Mouse (Mus musculus): ENCODE data around the gene Fbxl2.

The Fbxl2 gene

GRCm38 (mm10) chr9:113969399-113969798 lies 76.6 kb downstream of the Fbxl2 start:
- no peak for DNase-seq

- no peak for DNase-seq
Observed at GRCm38 (mm10) chr9:113968967-113969366, 77.0 kb downstream of the Fbxl2 start.

DNA sequence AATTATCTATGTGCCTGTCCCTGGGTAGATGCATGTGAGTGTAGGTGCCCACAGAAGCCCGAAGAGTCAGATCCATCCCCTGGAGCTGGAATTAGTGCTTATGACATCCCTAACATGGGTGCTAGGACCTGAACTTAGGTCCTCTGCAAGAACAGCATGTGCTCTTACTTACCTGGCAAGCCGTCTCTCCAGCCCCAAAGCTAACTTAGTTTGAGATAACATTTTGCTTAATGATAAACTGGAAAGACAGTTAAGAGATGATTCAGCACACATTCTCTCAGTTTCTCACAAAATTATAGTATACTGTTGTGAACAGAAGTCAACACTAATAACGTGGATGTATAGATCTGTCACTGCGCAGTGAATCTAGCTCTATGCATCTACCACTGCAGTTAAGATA lies 79.2 kb downstream of the Fbxl2 start:
- DNase-seq, result no peak

- DNase-seq, result no peak
Observed at GRCm38 (mm10) chr9:113964415-113964814, 81.6 kb downstream of the Fbxl2 start.

GRCm38 (mm10) chr9:113963718-113964117 lies 82.3 kb downstream of the Fbxl2 start:
- DNase-seq, result no peak

- no peak for DNase-seq
Observed at GRCm38 (mm10) chr9:113957777-113958176, 88.2 kb downstream of the Fbxl2 start.

GRCm38 (mm10) chr9:113947216-113947615 lies 98.8 kb downstream of the Fbxl2 start:
- no peak for DNase-seq

DNA sequence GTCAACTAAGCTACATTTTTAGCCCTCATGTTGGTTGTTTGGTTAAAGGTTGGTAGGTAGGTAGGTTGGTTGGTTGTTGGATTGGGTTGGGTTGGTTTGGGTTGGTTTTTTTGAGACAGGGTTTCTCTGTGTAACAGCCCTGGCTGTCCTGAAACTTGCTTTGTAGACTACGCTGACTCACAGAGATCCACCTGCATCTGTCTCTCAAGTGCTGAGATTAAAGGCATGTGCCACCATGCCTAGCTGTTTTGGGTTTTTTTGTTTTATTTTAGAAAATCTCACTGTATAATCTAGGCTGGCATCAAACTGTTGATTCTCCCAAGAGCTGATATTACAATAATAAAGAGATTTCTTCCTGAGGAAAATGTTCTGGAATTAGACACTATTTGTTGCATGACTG lies 102.6 kb downstream of the Fbxl2 start:
- DNase-seq, result no peak

DNA sequence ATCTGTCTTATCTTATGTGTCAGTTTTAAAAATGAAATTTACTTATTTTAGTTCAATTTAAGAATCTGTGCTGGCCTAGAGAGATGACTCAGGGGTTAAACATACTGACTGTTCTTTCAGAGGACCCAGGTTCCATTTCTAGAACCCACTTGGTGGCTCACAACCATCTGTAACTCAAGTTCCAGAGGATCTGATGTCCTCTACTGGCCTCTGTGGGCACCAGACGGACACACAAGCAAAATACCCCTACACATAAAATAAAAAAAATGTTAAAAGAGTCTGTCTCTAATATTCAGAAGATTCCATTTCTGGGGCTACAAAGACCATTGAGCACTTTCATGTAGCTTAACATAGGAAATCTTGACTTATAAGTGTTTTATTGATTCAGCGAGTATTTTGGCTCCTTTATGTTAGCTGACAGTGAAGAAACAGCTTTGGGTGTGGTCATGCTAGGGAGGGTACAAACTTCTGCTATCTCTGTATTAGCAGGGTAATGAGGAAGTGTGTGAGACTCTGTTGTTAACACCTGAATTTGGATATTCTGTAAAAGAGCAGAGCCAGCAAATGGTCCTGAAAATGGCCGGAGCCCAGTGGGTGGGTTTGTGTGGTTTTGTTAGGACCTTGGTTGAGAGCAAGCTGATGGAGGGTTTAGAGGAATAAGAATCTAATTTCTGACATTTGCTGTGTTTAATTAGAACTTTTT lies 104.7 kb downstream of the Fbxl2 start:
- DNase-seq, result no peak

GRCm38 (mm10) chr9:113939063-113939850 lies 106.7 kb downstream of the Fbxl2 start:
- DNase-seq, result peak; percentile 39 to 56

DNA sequence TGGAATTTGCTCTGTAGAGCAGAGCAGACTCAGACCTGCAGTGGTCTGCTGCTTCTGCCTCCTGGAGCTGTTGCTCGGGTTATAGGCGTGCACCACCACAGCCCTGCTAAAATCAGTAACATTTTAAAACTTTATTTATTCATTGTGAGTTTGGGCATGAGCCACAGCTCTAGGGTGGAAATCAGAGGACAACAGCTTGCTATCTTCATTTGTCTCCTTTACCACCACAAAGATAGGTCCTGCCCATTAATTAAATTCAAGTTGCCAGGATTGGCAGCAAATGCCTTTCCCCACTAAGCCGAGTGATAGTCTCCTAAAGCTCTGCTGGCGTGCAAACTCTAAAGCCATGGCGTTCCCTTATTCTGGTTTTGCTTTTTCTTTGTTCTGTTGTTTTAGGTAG lies 110.4 kb downstream of the Fbxl2 start:
- DNase-seq, result no peak

DNA sequence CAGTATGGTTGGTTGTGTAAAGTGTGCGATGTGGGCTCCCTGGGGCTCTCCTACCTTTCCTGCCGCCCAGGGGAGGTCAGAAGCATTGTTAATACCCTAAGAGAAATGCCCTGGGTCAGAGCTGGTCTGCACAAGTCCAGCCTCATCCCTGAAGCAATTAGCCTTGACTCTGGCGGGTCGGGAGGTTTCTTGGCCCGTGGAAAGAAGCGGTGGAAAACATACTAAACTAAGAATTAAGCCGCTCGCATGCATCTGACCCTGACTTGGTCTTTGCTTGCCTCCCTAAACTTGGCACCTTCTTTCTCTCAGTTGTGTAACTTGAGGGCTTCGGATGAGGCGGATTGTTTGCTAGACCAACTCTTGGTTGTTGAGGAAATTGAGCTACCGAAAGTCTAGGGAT lies 113.5 kb downstream of the Fbxl2 start:
- DNase-seq, result no peak

DNA sequence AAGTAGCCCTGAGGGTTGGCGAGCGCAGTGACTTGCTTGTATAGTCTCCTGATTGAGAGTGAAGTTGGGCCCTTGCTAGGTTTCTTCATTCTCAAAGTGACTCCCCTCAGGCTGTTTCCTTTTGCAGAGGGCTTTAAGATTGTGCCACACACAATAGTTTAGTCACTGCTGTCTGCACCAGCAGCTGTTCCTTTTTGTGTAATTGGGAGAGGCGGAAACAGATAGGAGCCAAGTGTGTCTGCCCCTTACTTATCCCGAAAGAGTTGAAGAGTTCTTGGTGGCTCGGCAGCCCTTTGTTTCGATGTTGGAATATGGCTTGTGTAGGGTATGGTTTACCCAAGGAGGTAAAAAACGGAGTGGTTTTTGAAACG lies 113.9 kb downstream of the Fbxl2 start:
- no peak for DNase-seq

DNA sequence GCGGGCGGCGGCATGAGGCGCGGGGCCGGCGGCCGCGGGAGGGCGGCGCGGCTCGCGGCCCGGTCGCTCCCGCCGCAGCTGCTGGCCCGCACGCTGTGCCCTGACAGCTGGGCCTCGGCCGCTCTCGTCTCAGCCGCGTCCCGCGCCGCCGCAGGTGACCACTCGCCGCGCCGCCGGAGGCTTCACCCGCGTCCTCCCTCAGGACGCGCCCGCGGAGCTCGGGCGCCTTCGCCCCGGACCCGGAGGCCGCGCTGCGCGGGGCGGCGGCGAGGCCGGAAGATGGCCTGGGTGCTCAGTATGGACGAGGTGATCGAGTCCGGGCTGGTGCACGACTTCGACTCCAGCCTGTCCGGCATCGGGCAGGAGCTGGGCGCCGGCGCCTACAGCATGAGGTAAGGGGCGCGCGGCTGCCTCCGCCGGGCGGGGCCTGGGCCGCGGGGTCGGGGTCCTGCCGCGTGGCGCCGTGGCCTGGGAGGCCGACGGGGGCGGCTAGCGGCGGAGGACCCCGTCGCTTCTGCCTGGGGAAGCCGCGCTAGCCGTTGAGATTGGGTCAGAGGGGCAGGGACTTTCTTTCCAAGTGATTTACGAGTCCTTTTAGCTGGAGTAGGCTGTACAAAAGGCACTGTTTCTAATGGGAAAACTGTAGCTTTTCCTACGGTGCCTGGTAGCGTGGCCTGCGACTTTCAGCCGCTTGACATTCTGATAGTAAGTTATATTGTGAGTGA lies 114.5 kb downstream of the Fbxl2 start:
- peak; percentile 47 to 57 for DNase-seq

GRCm38 (mm10) chr9:113930534-113931374 lies 115.2 kb downstream of the Fbxl2 start, which contains the start of gene Ubp1:
Ubp1 (plus strand) TSS chr9:113930934.
- DNase-seq, result peak; percentile 94 to 95

GRCm38 (mm10) chr9:113929676-113930075 lies 116.3 kb downstream of the Fbxl2 start:
- no peak for DNase-seq

DNA sequence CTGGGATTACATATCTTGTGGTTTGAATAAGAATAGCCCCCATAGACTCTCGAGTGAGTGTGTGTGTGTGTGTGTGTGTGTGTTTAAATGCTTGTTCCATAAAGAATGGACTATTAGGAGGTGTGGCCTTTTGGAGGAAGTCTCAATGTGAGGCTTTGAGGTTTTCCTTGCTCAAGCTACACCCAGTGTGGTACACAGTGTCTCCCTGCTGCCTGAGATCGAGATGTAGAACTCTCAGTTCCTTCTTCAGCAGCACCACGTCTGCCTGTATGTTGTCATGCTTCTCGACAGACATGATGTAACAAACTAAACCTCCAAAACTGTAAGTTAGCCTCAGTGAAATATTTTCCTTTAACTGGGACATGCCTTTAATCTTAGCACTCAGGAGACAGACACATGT lies 117.4 kb downstream of the Fbxl2 start:
- DNase-seq, result no peak

DNA sequence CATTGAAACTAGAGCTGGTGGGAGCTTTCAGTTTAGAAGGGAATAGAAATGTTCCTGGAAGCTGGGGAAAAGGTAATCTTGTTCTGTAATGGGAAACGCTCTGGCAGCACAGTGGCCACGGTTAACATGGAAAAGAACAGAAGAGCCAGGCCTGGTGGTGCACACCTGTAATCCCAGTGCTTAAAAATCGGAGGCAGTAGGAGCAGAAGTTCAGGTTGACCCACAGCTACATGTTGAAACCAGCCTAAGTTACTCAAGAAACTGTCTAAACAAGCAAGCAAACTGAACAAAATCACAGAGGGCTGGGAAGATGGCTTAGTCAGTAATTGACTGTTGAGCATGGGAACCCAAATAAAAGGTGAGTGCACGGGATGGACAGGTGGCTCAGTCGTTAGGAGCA lies 121.1 kb downstream of the Fbxl2 start:
- DNase-seq, result no peak

GRCm38 (mm10) chr9:113922677-113923076 lies 123.3 kb downstream of the Fbxl2 start:
- DNase-seq, result no peak

- DNase-seq, result no peak
Observed at GRCm38 (mm10) chr9:113915789-113916188, 130.2 kb downstream of the Fbxl2 start.

Measured in cerebellum, postnatal 14 days (tissue).